Mouse (Mus musculus) lung, adult 2 months (tissue): ENCODE data around the gene Sqstm1.

Experiments used
- CTCF ChIP-seq: fragments of 200-500 bp; IDR thresholded peaks from 2 replicates; pipeline ENCODE4 v1.5.1; 2011; ENCODE audit warnings: mild to moderate bottlenecking, low read length, control low read depth; ENCODE audit not compliant: insufficient read depth
- POLR2A ChIP-seq: fragments of 200-500 bp; IDR thresholded peaks from 2 replicates; pipeline ENCODE4 v1.6.1; 2011; ENCODE audit warnings: low read depth, mild to moderate bottlenecking, control low read depth, low read length, borderline replicate concordance; ENCODE audit errors: extremely low read depth

GRCm38 (mm10) chr11:50226406-50226805, 15.8 kb upstream of the Sqstm1 start:
- TF ChIP-seq CTCF, result no peak
- no peak for TF ChIP-seq POLR2A
